ENCODE assay signal across 8 mouse cellular contexts in the genomic region with DNA sequence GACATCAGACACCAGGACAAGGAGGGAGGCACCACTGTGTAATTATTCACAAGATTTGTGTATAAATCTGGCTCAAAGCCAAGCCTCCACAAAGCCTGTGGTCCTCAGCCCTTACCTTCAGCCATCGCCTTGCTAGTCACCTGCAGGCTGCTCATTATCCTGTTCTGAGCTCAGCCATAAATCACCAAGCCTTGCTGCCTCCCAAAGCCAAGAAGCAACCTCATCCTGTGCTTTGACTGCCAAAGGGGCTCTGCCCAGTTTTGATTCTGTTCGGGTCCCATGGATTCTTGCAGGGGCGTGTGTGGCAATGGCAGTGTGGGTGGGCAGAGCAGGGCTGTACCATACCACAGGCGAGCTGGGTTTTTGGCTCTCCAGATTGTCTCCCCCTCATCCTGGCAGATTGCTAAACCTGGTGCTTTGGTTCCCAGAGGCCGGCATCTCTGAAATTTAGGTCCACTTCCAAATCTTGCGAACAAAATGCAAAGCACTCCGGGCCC.
A peak's percentile ranks its signal among the peaks of the same experiment; 100 is the strongest.
DNase-seq lines count a peak whose midpoint lies in the region; ATAC-seq and TF ChIP-seq lines count a peak whose summit lies in the region.
"Had no signal": no experiment of that assay in that cellular context is flagged by ENCODE, and none has a peak within 500 bp of the region (broad histone marks: within the 10 kb centered on the region; RNA-seq: fewer than 3 reads in every experiment).

No protein-coding gene starts in this region.

- no peaks in the 10 kb centered on the region for H3K9me3 ChIP-seq in embryonic facial prominence, embryonic 12.5 days
- H3K9me3 ChIP-seq in forebrain, embryonic 12.5 days, result no peaks in the 10 kb centered on the region
- no peaks in the 10 kb centered on the region for H3K9me3 ChIP-seq in limb, embryonic 14.5 days (ENCODE audit: control insufficient read depth, low read length)
- H3K9me3 ChIP-seq: liver, embryonic 15.5 days had no signal

- DNase-seq in kidney, postnatal 14 days, result peak; percentile 13
- no peak for DNase-seq in kidney, adult 9 months
- peak; percentile 69 for DNase-seq in limb, embryonic 14.5 days (ENCODE audit: low spot score)
- DNase-seq in spleen, postnatal 4 days (ENCODE audit: low spot score in 2 of 2), result no peak
- no peak for DNase-seq in cerebellum, adult 11 months

- TF ChIP-seq POLR2A in limb, embryonic 14.5 days (IDR thresholded peaks at IDR 0.05; ENCODE audit: borderline replicate concordance, extremely low read depth, insufficient read depth, insufficient read length), result no peak

- peaks cover 6% of the 10 kb centered on the region; the same call in 1 of the 2 replicates for H3K4me1 ChIP-seq in embryonic facial prominence, embryonic 12.5 days
- H3K4me1 ChIP-seq in forebrain, embryonic 12.5 days, result peaks cover 28% of the 10 kb centered on the region
- 0 out of 2 replicates have a peak, but pooled peaks cover 10% of the 10 kb centered on the region for H3K4me1 ChIP-seq in limb, embryonic 14.5 days (ENCODE audit: control insufficient read depth, insufficient read depth, low read length)
- H3K4me1 ChIP-seq: liver, embryonic 15.5 days had no signal

- 83% methylated on average over 7 of the region's 7 CpGs for WGBS in embryonic facial prominence, embryonic 12.5 days
- 64% methylated on average over 7 of the region's 7 CpGs for WGBS in forebrain, embryonic 12.5 days
- 56% methylated on average over 7 of the region's 7 CpGs for WGBS in limb, embryonic 14.5 days

- no peak overlapping the region for H3K27ac ChIP-seq in embryonic facial prominence, embryonic 12.5 days
- peak overlapping the region; percentile 71 for H3K27ac ChIP-seq in forebrain, embryonic 12.5 days
- H3K27ac ChIP-seq in limb, embryonic 14.5 days (replicated peaks; ENCODE audit: low read depth, low read length), result no peak overlapping the region
- H3K27ac ChIP-seq: liver, embryonic 15.5 days had no signal

- 0 out of 2 replicates have a peak, but pooled peaks cover 2% of the 10 kb centered on the region for H3K27me3 ChIP-seq in embryonic facial prominence, embryonic 12.5 days
- no peaks in the 10 kb centered on the region for H3K27me3 ChIP-seq in forebrain, embryonic 12.5 days
- H3K27me3 ChIP-seq in limb, embryonic 14.5 days (ENCODE audit: control insufficient read depth, insufficient read depth, low read length), result no peaks in the 10 kb centered on the region
- H3K27me3 ChIP-seq: liver, embryonic 15.5 days had no signal

- H3K9ac ChIP-seq in embryonic facial prominence, embryonic 12.5 days, result no peak overlapping the region
- no peak overlapping the region for H3K9ac ChIP-seq in forebrain, embryonic 12.5 days
- no peak overlapping the region for H3K9ac ChIP-seq in limb, embryonic 14.5 days (ENCODE audit: low read depth, low read length, severe bottlenecking)
- H3K9ac ChIP-seq: liver, embryonic 15.5 days had no signal

- no peaks in the 10 kb centered on the region for H3K36me3 ChIP-seq in embryonic facial prominence, embryonic 12.5 days
- H3K36me3 ChIP-seq in forebrain, embryonic 12.5 days (replicated peaks), result no peaks in the 10 kb centered on the region
- no peaks in the 10 kb centered on the region for H3K36me3 ChIP-seq in limb, embryonic 14.5 days (ENCODE audit: control insufficient read depth, insufficient read depth, low read length)
- H3K36me3 ChIP-seq: liver, embryonic 15.5 days had no signal

- ATAC-seq in embryonic facial prominence, embryonic 12.5 days (ENCODE audit: insufficient number of reproducible peaks, insufficient read depth, low FRiP score, low TSS enrichment), result peak; percentile 56; the same call in 1 of the 2 replicates
- peak; percentile 72 for ATAC-seq in forebrain, embryonic 12.5 days (ENCODE audit: low FRiP score)
- peak; percentile 26; the same call in 1 of the 2 replicates for ATAC-seq in limb, embryonic 14.5 days (ENCODE audit: low FRiP score, low read depth)

- no peak overlapping the region for H3K4me3 ChIP-seq in embryonic facial prominence, embryonic 12.5 days
- no peak overlapping the region for H3K4me3 ChIP-seq in forebrain, embryonic 12.5 days (replicated peaks)
- no peak overlapping the region for H3K4me3 ChIP-seq in limb, embryonic 14.5 days (replicated peaks; ENCODE audit: low read length)
- H3K4me3 ChIP-seq: liver, embryonic 15.5 days had no signal

- no peak overlapping the region for H3K4me2 ChIP-seq in embryonic facial prominence, embryonic 12.5 days (replicated peaks)
- no peak overlapping the region for H3K4me2 ChIP-seq in forebrain, embryonic 12.5 days
- H3K4me2 ChIP-seq in limb, embryonic 14.5 days (replicated peaks; ENCODE audit: low read depth, low read length, severe bottlenecking), result no peak overlapping the region
- H3K4me2 ChIP-seq: liver, embryonic 15.5 days had no signal

Comparison
In these comparisons a context has a peak if more than half of its experiments do, and no peak if none do; other contexts are left out.
1. DNase-seq: peak in kidney, postnatal 14 days (single experiment) and limb, embryonic 14.5 days (single experiment); none in kidney, adult 9 months (single experiment), spleen, postnatal 4 days (0 of 2) and cerebellum, adult 11 months (single experiment).
2. Peak in every context shown above with its lines, with median percentiles within 50 percentile points of each other: ATAC-seq.